Mouse (Mus musculus) erythroblast, embryonic 14.5 days (primary cell): ENCODE measurements at regions not wholly inside any gene's neighbourhood (a gene's known extent, or its start where the extent isn't known, plus 50 kb on each side); places are given as distances from the start of the nearest gene placed in this dataset.

Experiments
- H3K27me3 ChIP-seq: 2 replicates; pipeline ENCODE4 v1.6.1; 2012; ENCODE audit warnings: inconsistent platforms; ENCODE audit not compliant: control insufficient read depth
- H3K36me3 ChIP-seq: 2 replicates; pipeline ENCODE4 v1.6.1; 2012; ENCODE audit warnings: mild to moderate bottlenecking, inconsistent platforms; ENCODE audit not compliant: control insufficient read depth
- H3K4me1 ChIP-seq: 2 replicates; pipeline ENCODE4 v1.6.1; 2012; ENCODE audit warnings: inconsistent platforms; ENCODE audit not compliant: control insufficient read depth
- H3K4me3 ChIP-seq: replicated peaks from 2 replicates; pipeline ENCODE3; 2012; ENCODE audit warnings: moderate library complexity, mild to moderate bottlenecking, inconsistent platforms
- H3K9me3 ChIP-seq: 2 replicates; pipeline ENCODE4 v1.6.1; 2012; ENCODE audit warnings: low read length, inconsistent platforms, mixed read lengths; ENCODE audit not compliant: control insufficient read depth
- GATA1 ChIP-seq: IDR thresholded peaks from 2 replicates; pipeline ENCODE4 v1.6.1; 2012; ENCODE audit warnings: low read length, inconsistent platforms, mixed read lengths
- TAL1 ChIP-seq: IDR thresholded peaks from 3 replicates; pipeline ENCODE4 v1.6.1; 2012; ENCODE audit warnings: low read length, inconsistent platforms, mixed read lengths

- H3K9me3 ChIP-seq = peaks cover 44% of the 10 kb centered on the region
- no peak for TF ChIP-seq GATA1
- no peak for TF ChIP-seq TAL1
- H3K36me3 ChIP-seq = no peaks in the 10 kb centered on the region
- no peaks in the 10 kb centered on the region for H3K4me1 ChIP-seq
- no peak overlapping the region for H3K4me3 ChIP-seq
- no peaks in the 10 kb centered on the region for H3K27me3 ChIP-seq
These were observed 116.9 kb upstream of the Plekha5 start for GRCm38 (mm10) chr6:140306811-140307558.

- H3K4me3 ChIP-seq = no peak overlapping the region
- no peaks in the 10 kb centered on the region for H3K27me3 ChIP-seq
- no peaks in the 10 kb centered on the region for H3K36me3 ChIP-seq
- H3K4me1 ChIP-seq = no peaks in the 10 kb centered on the region
- peaks cover 26% of the 10 kb centered on the region for H3K9me3 ChIP-seq
- TF ChIP-seq TAL1 (no peak), GATA1 (no peak)
These were observed 119.7 kb upstream of the Plekha5 start for GRCm38 (mm10) chr6:140304105-140304504.

DNA sequence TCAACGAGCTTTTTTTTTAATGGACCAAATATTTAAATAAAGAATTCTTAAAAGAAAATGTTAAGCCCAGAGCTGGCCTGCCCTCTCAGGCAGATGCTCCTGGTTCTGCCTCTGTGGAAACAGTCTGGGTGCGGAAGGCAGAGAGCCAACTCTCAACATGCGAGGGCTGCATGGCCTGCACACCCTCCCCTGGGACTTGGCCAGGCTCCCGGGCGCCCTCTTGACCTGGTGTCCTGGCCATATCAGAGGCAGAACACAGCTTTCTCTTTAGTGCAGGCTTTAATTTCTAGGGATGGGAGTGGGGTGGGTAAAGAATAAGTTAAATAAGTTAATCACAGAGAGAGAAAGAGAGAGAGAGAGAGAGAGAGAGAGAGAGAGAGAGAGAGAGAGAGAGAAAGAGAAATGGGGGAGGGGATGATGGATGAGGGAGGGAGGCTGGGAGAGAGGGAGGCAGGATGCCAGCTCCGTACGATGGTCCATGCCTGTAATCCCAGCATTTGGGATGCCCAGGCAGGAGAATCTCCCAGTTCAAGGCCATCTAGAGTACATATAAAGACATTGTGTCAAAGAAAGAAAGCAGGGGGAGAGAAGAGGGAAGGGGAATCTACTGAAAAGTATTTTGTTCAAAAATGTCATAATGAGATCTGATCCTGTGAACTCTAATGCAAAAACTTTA is 123.2 kb upstream of the Plekha5 start:
- Histone ChIP-seq H3K36me3 (no peaks in the 10 kb centered on the region), H3K4me3 (no peak overlapping the region), H3K27me3 (no peaks in the 10 kb centered on the region), H3K4me1 (no peaks in the 10 kb centered on the region), H3K9me3 (peaks cover 32% of the 10 kb centered on the region)
- no peak for TF ChIP-seq GATA1
- no peak for TF ChIP-seq TAL1

GRCm38 (mm10) chr6:140299653-140300052 is 124.2 kb upstream of the Plekha5 start:
- Histone ChIP-seq H3K27me3 (no peaks in the 10 kb centered on the region), H3K36me3 (no peaks in the 10 kb centered on the region), H3K4me3 (no peak overlapping the region), H3K4me1 (no peaks in the 10 kb centered on the region), H3K9me3 (peaks cover 32% of the 10 kb centered on the region)
- TF ChIP-seq TAL1 (no peak), GATA1 (no peak)

DNA sequence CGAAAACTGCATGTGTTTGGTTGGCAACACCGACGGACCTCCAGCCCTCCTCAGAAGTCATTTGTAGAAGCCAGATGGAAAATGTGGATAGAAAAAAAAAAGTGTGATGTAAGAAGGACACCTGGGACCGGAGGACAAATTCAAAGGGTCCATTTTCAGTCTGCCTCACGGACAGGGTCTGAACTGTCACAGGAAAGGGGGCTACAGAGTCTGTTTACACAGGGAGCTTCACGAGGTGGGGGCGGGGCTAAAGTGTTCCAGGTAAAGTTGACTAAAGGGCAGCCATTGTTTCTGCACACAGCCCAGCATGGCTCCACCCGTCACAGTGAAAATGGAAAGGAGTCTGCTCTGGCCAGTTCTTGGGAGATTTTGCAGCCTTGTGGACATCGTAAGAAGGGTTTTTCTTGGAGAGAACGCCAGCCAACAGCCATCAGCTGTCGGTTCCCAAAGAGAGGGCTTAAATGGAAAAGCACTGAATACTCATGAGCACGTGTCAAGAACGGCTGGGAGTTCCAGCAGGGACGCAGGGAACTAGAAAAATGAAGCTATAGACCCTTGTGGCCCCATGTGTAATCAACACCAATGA is 125.8 kb upstream of the Plekha5 start:
- Histone ChIP-seq H3K9me3 (peaks cover 29% of the 10 kb centered on the region), H3K27me3 (no peaks in the 10 kb centered on the region)
- TF ChIP-seq GATA1 = no peak
- TF ChIP-seq TAL1 = no peak

GRCm38 (mm10) chr6:140297561-140297960 is 126.3 kb upstream of the Plekha5 start:
- Histone ChIP-seq H3K4me1 (no peaks in the 10 kb centered on the region), H3K9me3 (peaks cover 27% of the 10 kb centered on the region), H3K36me3 (no peaks in the 10 kb centered on the region), H3K4me3 (no peak overlapping the region), H3K27me3 (no peaks in the 10 kb centered on the region)
- no peak for TF ChIP-seq GATA1
- TF ChIP-seq TAL1 = no peak

More for the DNA sequence above, 125.8 kb upstream of the Plekha5 start:
- Histone ChIP-seq H3K36me3 (no peaks in the 10 kb centered on the region), H3K4me1 (no peaks in the 10 kb centered on the region), H3K4me3 (no peak overlapping the region)

DNA sequence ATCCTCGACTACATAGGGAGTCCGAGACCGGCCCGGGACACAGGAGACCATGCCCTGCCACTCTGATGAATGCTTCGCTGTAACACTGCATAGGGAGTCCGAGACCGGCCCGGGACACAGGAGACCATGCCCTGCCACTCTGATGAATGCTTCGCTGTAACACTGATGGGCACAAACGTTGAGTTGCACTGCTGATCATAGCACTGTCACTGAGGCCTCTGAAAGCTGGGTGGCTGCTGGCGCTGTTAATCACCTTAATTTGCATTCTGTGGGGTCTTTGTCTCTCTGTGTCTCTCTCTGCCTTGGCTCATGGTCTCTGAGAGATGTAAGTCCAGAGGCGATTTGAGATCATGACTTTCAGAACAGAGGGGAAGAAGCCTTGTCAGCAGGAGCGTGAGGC is 133.7 kb upstream of the Plekha5 start:
- H3K4me3 ChIP-seq = no peak overlapping the region
- TF ChIP-seq TAL1 (no peak), GATA1 (no peak)
- H3K4me1 ChIP-seq = no peaks in the 10 kb centered on the region
- H3K9me3 ChIP-seq = peaks cover 19% of the 10 kb centered on the region
- H3K27me3 ChIP-seq = no peaks in the 10 kb centered on the region
- no peaks in the 10 kb centered on the region for H3K36me3 ChIP-seq

DNA sequence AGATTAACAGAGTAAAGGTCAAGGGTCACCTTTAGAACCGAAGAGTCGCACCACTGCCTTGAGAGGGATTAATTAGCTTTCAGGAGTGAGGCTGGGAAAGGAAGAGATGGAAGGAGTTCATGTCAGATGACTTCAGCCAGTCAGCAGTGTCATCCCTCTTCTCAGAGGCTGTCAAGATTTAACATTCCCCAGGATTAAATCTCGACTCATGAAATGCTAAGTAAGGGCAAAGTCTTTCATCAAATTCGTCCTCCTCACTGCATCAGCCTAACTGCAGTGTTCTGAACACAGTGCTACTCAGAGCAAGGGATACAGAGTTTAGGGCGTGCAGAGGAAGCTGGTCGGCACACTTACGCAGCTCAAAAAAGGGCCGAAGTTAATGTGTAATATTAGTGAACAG is 135.1 kb upstream of the Plekha5 start:
- H3K4me3 ChIP-seq = no peak overlapping the region
- H3K4me1 ChIP-seq = no peaks in the 10 kb centered on the region
- no peak for TF ChIP-seq GATA1
- TF ChIP-seq TAL1 = no peak
- H3K36me3 ChIP-seq = no peaks in the 10 kb centered on the region
- no peaks in the 10 kb centered on the region for H3K27me3 ChIP-seq
- H3K9me3 ChIP-seq = peaks cover 16% of the 10 kb centered on the region

DNA sequence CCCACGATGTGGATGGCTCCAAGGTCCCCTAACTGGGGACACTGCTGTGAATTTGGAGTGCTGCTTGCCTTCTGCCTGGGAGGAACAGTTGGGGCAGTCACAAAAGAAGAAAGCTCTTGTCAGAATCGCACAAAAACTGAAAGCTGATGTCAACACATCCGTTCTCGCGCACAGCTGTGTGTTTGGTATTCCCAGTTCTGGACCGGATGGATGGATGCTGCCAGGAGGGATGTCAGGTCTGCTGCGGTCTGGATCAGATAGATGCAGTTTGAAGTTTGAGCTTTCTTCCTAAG is 141.6 kb upstream of the Plekha5 start:
- TF ChIP-seq TAL1 = no peak
- no peak for TF ChIP-seq GATA1
- Histone ChIP-seq H3K4me1 (no peaks in the 10 kb centered on the region), H3K9me3 (peaks cover 7% of the 10 kb centered on the region), H3K36me3 (no peaks in the 10 kb centered on the region), H3K4me3 (no peak overlapping the region), H3K27me3 (no peaks in the 10 kb centered on the region)
